Comparison of ENCODE assay signal across 14 mouse cellular contexts in the genomic region with DNA sequence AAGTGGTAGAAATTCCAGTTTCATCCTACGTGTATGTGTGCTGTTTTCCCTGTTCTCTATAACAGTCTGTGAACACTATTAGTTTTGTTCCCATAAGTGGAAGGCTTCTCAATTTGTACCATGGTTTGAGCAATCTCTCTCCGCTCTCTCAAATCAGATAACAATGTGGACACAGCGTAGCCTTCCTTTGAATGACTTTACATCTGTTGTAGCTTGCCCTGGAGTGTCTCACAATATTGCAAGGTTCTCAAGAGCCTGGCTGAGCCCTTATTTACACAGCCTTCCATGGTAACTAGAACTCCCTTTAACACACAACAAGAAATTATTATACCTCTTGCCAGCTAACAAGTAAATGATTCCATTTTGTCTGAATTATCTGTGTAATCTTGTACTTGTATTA.
"Had no signal": no experiment of that assay in that cellular context is flagged by ENCODE, and none has a peak within 500 bp of the region (broad histone marks: within the 10 kb centered on the region; RNA-seq: fewer than 3 reads in every experiment).

No protein-coding gene starts in this region.

- H3K9ac ChIP-seq: limb, embryonic 13.5 days; liver, embryonic 14.5 days; neural tube, embryonic 15.5 days had no signal

- H3K27ac ChIP-seq: layer of hippocampus, adult 2 months; limb, embryonic 13.5 days; liver, embryonic 14.5 days; midbrain, embryonic 10.5 days; neural tube, embryonic 15.5 days had no signal

- H3K4me2 ChIP-seq: limb, embryonic 13.5 days; neural tube, embryonic 15.5 days had no signal

- H3K4me1 ChIP-seq: limb, embryonic 13.5 days had no signal

- H3K27me3 ChIP-seq: limb, embryonic 13.5 days; neural tube, embryonic 15.5 days had no signal

- DNase-seq: kidney, adult 11 months; kidney, postnatal 10 days; kidney, postnatal 4 days; left cerebral cortex, postnatal 4 days; midbrain, embryonic 14.5 days; right cerebral cortex, adult 18-20 months; right cerebral cortex, postnatal 25 days; thymus, postnatal 36 days had no signal

- H3K36me3 ChIP-seq: limb, embryonic 13.5 days; midbrain, embryonic 10.5 days; neural tube, embryonic 15.5 days had no signal

- H3K9me3 ChIP-seq: limb, embryonic 13.5 days; midbrain, embryonic 10.5 days; neural tube, embryonic 15.5 days had no signal

- H3K4me3 ChIP-seq: layer of hippocampus, adult 2 months; limb, embryonic 13.5 days; midbrain, embryonic 10.5 days; myocyte; neural tube, embryonic 15.5 days had no signal
